Mouse (Mus musculus) neural tube, embryonic 11.5 days (tissue): Measurements from ENCODE around the gene Eif4a2. TPM values are rescaled to one million over a fixed set of nuclear protein-coding genes. Genes with fewer than 3 reads are reported as not detected.
A peak's percentile ranks its signal among the peaks of the same experiment; 100 is the strongest.

Source experiments
- ATAC-seq: fragments of 200-750 bp; cut with Nextera tagmentation; 2 replicates; pipeline ENCODE4 v1.8.0; 2017; ENCODE audit warnings: moderate number of reproducible peaks, mild to moderate bottlenecking, moderate TSS enrichment, moderate library complexity; ENCODE audit not compliant: insufficient read depth, low FRiP score, low TSS enrichment
- DNase-seq: peaks from one replicate; pipeline ENCODE4 v3.0.0-alpha.2; 2015; ENCODE audit warnings: low spot score
- H3K27ac ChIP-seq: fragments of 300-500 bp; sonication (generic); 2 replicates; pipeline ENCODE4 v1.5.1; 2014; ENCODE audit warnings: low read depth, mild to moderate bottlenecking, low read length
- H3K27me3 ChIP-seq: fragments of 300-500 bp; sonication (generic); 2 replicates; pipeline ENCODE4 v1.6.1; 2014; ENCODE audit warnings: mild to moderate bottlenecking, low read length, mixed read lengths; ENCODE audit not compliant: control insufficient read depth, insufficient read depth
- H3K36me3 ChIP-seq: fragments of 300-500 bp; sonication (generic); 2 replicates; pipeline ENCODE4 v1.6.1; 2014; ENCODE audit warnings: mild to moderate bottlenecking, low read length, moderate library complexity, mixed read lengths; ENCODE audit not compliant: control insufficient read depth, insufficient read depth
- H3K4me1 ChIP-seq: fragments of 300-500 bp; sonication (generic); 2 replicates; pipeline ENCODE4 v1.6.1; 2014; ENCODE audit warnings: low read length, mixed read lengths; ENCODE audit not compliant: control insufficient read depth, insufficient read depth
- H3K4me2 ChIP-seq: fragments of 300-500 bp; sonication (generic); 2 replicates; pipeline ENCODE4 v1.6.1; 2014; ENCODE audit warnings: low read depth, mild to moderate bottlenecking, moderate library complexity
- H3K4me3 ChIP-seq: fragments of 300-500 bp; sonication (generic); 2 replicates; pipeline ENCODE4 v1.5.1; 2014; ENCODE audit warnings: low read depth, low read length
- H3K9ac ChIP-seq: fragments of 300-500 bp; sonication (generic); 2 replicates; pipeline ENCODE4 v1.6.1; 2014; ENCODE audit warnings: mild to moderate bottlenecking, low read length
- H3K9me3 ChIP-seq: fragments of 300-500 bp; sonication (generic); 2 replicates; pipeline ENCODE4 v1.6.1; 2016; ENCODE audit warnings: low read length; ENCODE audit not compliant: control insufficient read depth
- WGBS: fragments of 180-500 bp; shearing (Covaris S2); extraction: QIAGEN DNeasy Blood & Tissue Kit; methylation state at CpG from one replicate; pipeline ENCODE4 v1.1.7; 2014; 5-methylcytosine and 5-hydroxymethylcytosine counted together
- polyA plus RNA-seq: library from polyadenylated mRNA; unstranded; fragments of >200 nt; fragmentation: Nextera tagmentation; extraction: Ambion mirVana; gene quantifications from 2 replicates; pipeline ENCODE4 v1.2.1, GENCODE M21; 2014

Gene Eif4a2
- polyA plus RNA-seq, 1 experiment from 2014 or later, result 217 TPM

DNA sequence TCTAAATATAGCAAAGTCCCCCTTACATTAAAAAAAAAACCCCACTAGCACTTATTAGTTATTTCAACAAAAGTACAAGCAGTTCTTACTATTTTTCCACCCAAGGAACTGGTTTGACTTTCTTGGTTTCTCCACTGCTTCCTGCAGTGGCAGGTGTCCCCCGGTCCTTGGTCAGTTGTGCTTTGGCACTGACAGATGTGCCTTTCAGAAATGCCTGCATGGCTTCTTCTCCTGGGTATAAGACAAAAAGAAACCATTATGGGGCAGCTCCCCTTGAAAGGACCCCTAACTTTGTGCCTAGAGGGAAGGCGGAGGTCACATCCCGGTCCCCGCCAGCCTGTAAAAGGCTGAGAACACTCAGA lies 20.0 kb downstream of the Eif4a2 start:
- Histone ChIP-seq H3K4me1 (peaks cover 10% of the 10 kb centered on the region), H3K4me3 (peak overlapping the region; percentile 71), H3K36me3 (peaks cover 3% of the 10 kb centered on the region; the same call in 1 of the 2 replicates), H3K4me2 (peak overlapping the region; percentile 50), H3K9me3 (no peaks in the 10 kb centered on the region), H3K9ac (peak overlapping the region; percentile 91), H3K27ac (no peak overlapping the region; the same call in 1 of the 2 replicates), H3K27me3 (no peaks in the 10 kb centered on the region)
- WGBS, result 0% methylated on average over 4 of the region's 4 CpGs
- ATAC-seq, result peak; percentile 45
- no peak for DNase-seq

DNA sequence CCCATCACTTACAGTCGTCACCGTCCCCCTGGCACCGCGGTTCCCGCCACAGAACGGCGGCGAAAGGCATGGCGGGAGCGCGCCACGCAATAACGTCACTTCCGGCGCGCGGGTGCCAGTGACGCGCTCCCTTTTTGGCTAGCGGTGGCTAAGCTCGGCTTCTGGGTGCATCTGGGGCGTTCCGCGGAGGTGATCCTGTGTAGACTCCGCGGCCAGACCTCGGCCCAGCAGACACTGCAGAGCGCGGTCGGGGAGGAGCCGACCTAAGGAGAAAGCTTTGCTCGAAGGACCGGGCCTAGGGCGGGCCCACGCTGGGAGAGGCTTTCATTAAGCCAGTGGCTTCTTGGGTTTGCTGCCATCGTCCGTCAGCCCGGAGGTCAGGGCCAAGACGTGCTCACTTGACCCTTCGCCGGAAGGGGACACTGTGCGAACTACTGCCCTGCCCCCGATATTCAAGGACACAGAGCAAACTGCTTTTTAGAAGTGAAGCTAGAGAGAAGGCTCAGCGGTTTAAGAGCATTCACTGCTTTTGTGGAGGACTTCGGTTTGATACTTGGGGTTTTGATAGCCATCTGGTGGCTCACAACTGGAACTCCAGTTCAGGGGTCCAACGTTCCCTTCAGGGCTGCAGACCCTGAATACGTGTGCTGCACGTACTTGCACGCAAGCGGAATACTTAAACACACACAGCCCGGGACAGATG lies 20.6 kb downstream of the Eif4a2 start, which contains the start of gene Rfc4:
TSS of gene Rfc4 (minus strand) at position 65 of the 703 bp plus-strand sequence.
- H3K4me1 ChIP-seq, result peaks cover 10% of the 10 kb centered on the region
- peak within 1 kb of the TSS; percentile 96 for H3K27ac ChIP-seq
- no peaks in the 10 kb centered on the region for H3K27me3 ChIP-seq
- peaks cover 2% of the 10 kb centered on the region; the same call in 1 of the 2 replicates for H3K36me3 ChIP-seq
- ATAC-seq (peak; percentile 92), DNase-seq (peak; percentile 96)
- WGBS, result under 1% methylated on average over 50 of the region's 51 CpGs
- no peaks in the 10 kb centered on the region for H3K9me3 ChIP-seq
- peak within 1 kb of the TSS; percentile 50 for H3K4me2 ChIP-seq
- H3K4me3 ChIP-seq, result peak within 1 kb of the TSS; percentile 71
- peak within 1 kb of the TSS; percentile 91 for H3K9ac ChIP-seq

DNA sequence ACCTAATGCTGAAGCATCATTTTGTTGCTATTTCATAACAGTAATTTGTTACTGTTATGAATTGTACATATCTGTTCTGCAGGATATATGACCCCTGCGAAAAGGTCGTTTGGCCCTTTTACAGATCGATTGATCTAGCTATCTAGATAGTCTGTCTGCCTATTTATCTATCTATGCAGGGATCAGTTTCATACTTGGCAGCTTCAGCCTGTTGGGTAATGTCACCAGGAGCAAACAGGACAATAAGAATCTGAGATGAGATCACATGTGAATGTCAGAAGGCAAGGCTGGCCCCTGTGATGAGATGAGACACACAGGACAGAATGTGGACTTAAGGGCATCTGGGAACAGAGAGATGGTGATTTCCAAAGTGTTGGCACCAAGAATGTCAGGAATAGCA lies 23.1 kb downstream of the Eif4a2 start:
- no peak for ATAC-seq
- Histone ChIP-seq H3K4me1 (peaks cover 10% of the 10 kb centered on the region), H3K9me3 (no peaks in the 10 kb centered on the region), H3K36me3 (no peaks in the 10 kb centered on the region), H3K27me3 (no peaks in the 10 kb centered on the region), H3K4me3 (no peak overlapping the region), H3K4me2 (no peak overlapping the region), H3K9ac (no peak overlapping the region), H3K27ac (no peak overlapping the region)
- no peak for DNase-seq
- 91% methylated on average over 3 of the region's 3 CpGs for WGBS

DNA sequence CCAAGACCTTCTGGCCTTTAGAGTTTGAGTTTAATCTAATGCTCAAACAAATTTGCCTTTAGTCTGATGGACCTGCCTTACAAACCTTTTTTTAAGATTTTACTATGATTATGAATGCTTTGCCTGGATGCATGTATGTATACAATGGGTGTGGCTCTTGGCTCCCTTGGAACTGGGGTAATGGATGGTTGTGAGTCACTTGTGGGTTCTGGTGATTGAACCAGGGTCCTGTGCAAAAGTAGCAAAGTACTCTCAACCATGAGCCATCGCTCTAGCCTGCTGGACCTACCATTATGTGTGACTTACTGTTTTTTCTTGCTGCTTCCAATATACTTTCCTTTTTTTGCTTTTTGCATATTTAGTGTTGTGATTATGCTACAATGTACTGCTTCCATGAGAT lies 25.1 kb downstream of the Eif4a2 start:
- DNase-seq, result no peak
- H3K27ac ChIP-seq, result no peak overlapping the region
- 93% methylated on average over 1 of the region's 1 CpGs for WGBS

DNA sequence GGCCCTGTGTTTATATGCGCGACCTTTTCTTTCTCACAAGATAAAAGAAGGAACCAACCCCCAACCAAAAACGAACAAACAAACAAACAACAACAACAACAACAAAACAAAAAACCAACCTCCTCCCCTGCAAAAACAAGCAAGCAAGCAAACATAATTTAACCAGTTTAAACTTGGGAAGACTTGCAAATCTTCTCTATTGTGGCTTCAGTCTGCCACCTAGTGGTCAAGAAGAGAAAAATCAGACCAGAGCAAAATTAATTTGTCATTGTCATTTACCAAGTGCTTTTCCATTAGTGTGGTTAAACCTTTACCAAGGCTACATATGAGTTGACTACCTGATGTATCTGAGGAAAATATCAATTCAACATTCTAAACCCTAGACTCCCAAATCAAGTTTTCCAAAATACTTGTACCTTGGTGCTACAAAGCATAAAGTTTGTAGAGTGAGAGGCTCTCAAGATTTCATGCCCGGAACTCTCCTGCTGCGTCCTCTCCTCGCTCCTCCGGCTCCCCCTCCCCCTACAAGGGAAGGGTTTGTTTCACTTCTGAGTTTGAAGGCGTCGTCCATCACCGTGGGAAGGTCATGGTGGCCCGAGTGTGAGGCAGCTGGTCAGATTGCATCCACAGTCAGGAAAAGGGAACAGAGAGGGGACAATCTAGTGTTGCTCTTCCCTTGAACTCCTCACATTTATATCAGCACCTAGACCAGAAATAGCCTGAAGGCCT lies 28.3 kb downstream of the Eif4a2 start:
- Histone ChIP-seq H3K27me3 (no peaks in the 10 kb centered on the region), H3K9ac (no peak overlapping the region), H3K4me2 (0 out of 2 replicates have a peak overlapping the region, but pooled peaks have one; percentile 8), H3K9me3 (no peaks in the 10 kb centered on the region), H3K4me3 (no peak overlapping the region), H3K27ac (no peak overlapping the region), H3K4me1 (no peaks in the 10 kb centered on the region), H3K36me3 (no peaks in the 10 kb centered on the region)
- ATAC-seq (0 out of 2 replicates have a peak, but pooled peaks have one; percentile 27), DNase-seq (peak; percentile 24)
- WGBS, result 23% methylated on average over 11 of the region's 11 CpGs

More for the DNA sequence above, 25.1 kb downstream of the Eif4a2 start:
- no peaks in the 10 kb centered on the region for H3K36me3 ChIP-seq
- no peak overlapping the region for H3K4me3 ChIP-seq
- H3K9ac ChIP-seq, result no peak overlapping the region
- peaks cover 5% of the 10 kb centered on the region for H3K4me1 ChIP-seq
- no peak for ATAC-seq
- H3K27me3 ChIP-seq, result no peaks in the 10 kb centered on the region
- no peak overlapping the region for H3K4me2 ChIP-seq
- H3K9me3 ChIP-seq, result no peaks in the 10 kb centered on the region

DNA sequence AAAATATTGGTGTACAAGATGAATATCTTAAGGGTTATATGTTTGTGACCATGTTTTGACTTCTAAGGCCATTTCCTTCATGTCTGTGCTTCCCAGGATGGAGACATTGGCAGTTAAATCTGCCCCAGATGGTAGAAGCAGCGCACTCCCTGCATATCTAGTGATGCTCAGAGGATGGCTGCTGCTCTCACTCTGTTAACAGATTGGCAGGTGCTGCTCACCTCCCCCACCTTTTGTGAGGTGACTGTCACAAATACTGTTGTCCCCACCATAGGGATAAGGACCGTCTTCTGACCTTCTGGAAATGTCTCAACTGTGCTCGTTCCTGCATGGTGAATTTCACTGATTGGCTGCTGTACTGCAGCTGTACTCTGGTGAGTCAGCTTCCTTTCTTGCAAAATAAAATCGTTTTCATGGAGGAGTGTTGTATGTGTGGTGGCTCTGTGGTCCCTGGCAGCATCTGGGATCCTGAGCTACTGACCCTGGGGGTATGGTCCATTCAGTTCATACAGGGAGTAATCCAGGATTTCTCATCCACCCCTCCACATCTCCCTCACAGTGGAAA lies 29.2 kb downstream of the Eif4a2 start:
- H3K9me3 ChIP-seq, result no peaks in the 10 kb centered on the region
- H3K4me1 ChIP-seq, result no peaks in the 10 kb centered on the region
- H3K4me2 ChIP-seq, result no peak overlapping the region
- no peak overlapping the region for H3K27ac ChIP-seq
- H3K36me3 ChIP-seq, result no peaks in the 10 kb centered on the region
- ATAC-seq (no peak), DNase-seq (no peak)
- no peaks in the 10 kb centered on the region for H3K27me3 ChIP-seq
- whole genome bisulfite sequencing, result 78% methylated on average over 4 of the region's 4 CpGs
- no peak overlapping the region for H3K4me3 ChIP-seq
- H3K9ac ChIP-seq, result no peak overlapping the region

DNA sequence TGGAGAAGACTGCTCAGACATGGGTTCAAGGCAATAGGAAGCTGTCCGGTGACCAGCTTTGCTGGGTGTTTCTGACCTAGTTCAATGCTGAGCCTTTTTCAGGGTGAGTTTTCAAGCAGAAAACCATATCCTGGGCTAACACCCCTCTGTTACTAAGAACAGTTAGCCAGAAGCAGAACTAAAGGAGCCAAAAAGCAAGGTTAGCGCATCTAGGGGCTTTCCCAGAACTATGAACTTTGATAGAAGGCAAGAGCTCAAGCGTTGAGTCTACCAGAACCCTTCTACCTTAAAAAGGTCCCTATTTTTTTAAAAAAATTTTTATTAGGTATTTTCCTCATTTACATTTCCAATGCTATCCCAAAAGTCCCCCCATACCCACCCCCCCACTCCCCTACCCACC lies 33.7 kb downstream of the Eif4a2 start:
- Histone ChIP-seq H3K27me3 (no peaks in the 10 kb centered on the region), H3K9ac (no peak overlapping the region), H3K27ac (no peak overlapping the region), H3K4me1 (no peaks in the 10 kb centered on the region), H3K4me2 (no peak overlapping the region), H3K9me3 (no peaks in the 10 kb centered on the region), H3K4me3 (no peak overlapping the region), H3K36me3 (no peaks in the 10 kb centered on the region)
- ATAC-seq (no peak), DNase-seq (no peak)
- 91% methylated on average over 3 of the region's 3 CpGs for WGBS

DNA sequence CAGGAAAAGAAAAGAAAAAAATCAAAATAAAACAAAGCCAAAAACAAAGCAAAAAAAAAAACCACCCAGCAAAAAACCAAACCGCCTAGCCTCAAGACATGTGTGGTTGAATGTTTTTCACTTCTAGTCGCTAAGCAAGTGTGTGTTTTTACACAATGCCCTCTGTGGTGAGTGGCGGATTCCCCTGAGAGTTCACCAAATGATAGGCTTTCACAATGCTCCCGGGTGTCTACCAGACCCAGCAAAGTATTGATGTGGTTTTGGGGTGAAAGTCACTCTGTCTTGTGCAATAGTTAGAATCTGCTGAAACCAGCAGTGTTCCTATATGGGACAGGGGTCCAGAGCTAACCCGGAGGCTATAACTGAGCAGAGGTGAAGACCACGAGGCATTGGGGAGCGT lies 37.1 kb downstream of the Eif4a2 start:
- Histone ChIP-seq H3K27ac (no peak overlapping the region), H3K9ac (no peak overlapping the region), H3K27me3 (no peaks in the 10 kb centered on the region), H3K4me3 (no peak overlapping the region), H3K4me2 (no peak overlapping the region), H3K36me3 (no peaks in the 10 kb centered on the region), H3K9me3 (no peaks in the 10 kb centered on the region), H3K4me1 (no peaks in the 10 kb centered on the region)
- no peak for ATAC-seq
- DNase-seq, result no peak
- 88% methylated on average over 7 of the region's 7 CpGs for WGBS
